Mouse (Mus musculus): Measurements from ENCODE around the gene Zfp663. TPM values are rescaled to one million over a fixed set of nuclear protein-coding genes. Genes with fewer than 3 reads are reported as not detected.

Zfp663 gene
- polyA plus RNA-seq, 1 experiment from 2014 or later = 0.23 TPM

Other genes starting within 250 kb of the Zfp663 start
- gene Cdh22, start 133.9 kb downstream of the Zfp663 start, polyA plus RNA-seq (2014; fragmentation: Nextera tagmentation; extraction: Ambion mirVana) = 0.27 and 0.32 TPM in 2 replicates
- gene Slc35c2, start 80.9 kb downstream of the Zfp663 start, polyA plus RNA-seq (2014; fragmentation: Nextera tagmentation; extraction: Ambion mirVana) = 42.5 and 43.5 TPM in 2 replicates
- gene Elmo2, start 42.2 kb downstream of the Zfp663 start, polyA plus RNA-seq (2014; fragmentation: Nextera tagmentation; extraction: Ambion mirVana) = 66.4 and 77.8 TPM in 2 replicates
- gene Zfp334, start 19.5 kb upstream of the Zfp663 start, polyA plus RNA-seq (2014; fragmentation: Nextera tagmentation; extraction: Ambion mirVana) = 9.6 and 10.3 TPM in 2 replicates
- 0.06 TPM in 1 of 2 replicates, not detected in the other for gene Ocstamp, start 31.7 kb upstream of the Zfp663 start, polyA plus RNA-seq (2014; fragmentation: Nextera tagmentation; extraction: Ambion mirVana)
- gene Slc13a3, start 104.5 kb upstream of the Zfp663 start, polyA plus RNA-seq (2014; fragmentation: Nextera tagmentation; extraction: Ambion mirVana) = 0.38 TPM in 1 of 2 replicates, not detected in the other
- gene Trp53rka, start 124.6 kb upstream of the Zfp663 start, polyA plus RNA-seq (2014; fragmentation: Nextera tagmentation; extraction: Ambion mirVana) = 30.6 and 36.4 TPM in 2 replicates
- gene Slc2a10, start 135.1 kb upstream of the Zfp663 start, polyA plus RNA-seq (2014; fragmentation: Nextera tagmentation; extraction: Ambion mirVana) = 7.3 and 8.5 TPM in 2 replicates
- 13.2 and 15.4 TPM in 2 replicates for gene Eya2, start 226.3 kb upstream of the Zfp663 start, polyA plus RNA-seq (2014; fragmentation: Nextera tagmentation; extraction: Ambion mirVana)